ENCODE assay signal across 23 mouse cellular contexts in the genomic region with DNA sequence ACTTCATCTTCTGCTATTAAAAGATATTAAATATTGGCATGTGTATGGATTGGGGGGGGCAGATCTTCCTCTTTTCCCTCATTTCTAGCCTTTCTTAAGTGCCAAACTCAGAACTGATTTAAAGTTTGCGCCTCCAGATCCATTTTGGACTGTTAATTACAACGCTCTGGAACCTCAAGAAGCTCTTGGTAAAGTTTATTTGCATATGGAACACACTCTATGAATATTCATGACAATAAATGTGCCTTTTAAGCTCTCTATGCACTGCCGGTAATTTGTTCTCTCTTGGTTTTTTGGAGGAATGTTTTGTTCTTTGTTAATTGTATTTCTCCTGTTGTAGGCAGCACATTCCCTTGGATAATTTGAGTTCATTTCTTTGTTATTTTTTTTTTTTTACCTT.
DNase-seq lines count a peak whose midpoint lies in the region; ATAC-seq lines count a peak whose summit lies in the region.
"Had no signal": no experiment of that assay in that cellular context is flagged by ENCODE, and none has a peak within 500 bp of the region (broad histone marks: within the 10 kb centered on the region; RNA-seq: fewer than 3 reads in every experiment).

No protein-coding gene starts in this region.

- no peak for ATAC-seq in forebrain, embryonic 14.5 days
- ATAC-seq in forebrain, embryonic 12.5 days (ENCODE audit: low FRiP score), result no peak
- ATAC-seq: activated CD4-positive, CD25-positive, alpha-beta regulatory T cell, adult 4 months; CD4-positive, CD25-positive, alpha-beta regulatory T cell, adult 4 months; forebrain, embryonic 15.5 days; forebrain, postnatal 0 days; Patski had no signal

- no peaks in the 10 kb centered on the region for H3K36me3 ChIP-seq in forebrain, embryonic 14.5 days (ENCODE audit: control insufficient read depth, insufficient read depth, low read length)
- H3K36me3 ChIP-seq in forebrain, embryonic 12.5 days (replicated peaks), result no peaks in the 10 kb centered on the region
- H3K36me3 ChIP-seq: embryonic facial prominence, embryonic 10.5 days; embryonic facial prominence, embryonic 12.5 days; forebrain, embryonic 15.5 days; G1E had no signal

- WGBS in forebrain, embryonic 14.5 days, result 28% methylated on average over 3 of the region's 3 CpGs
- WGBS in forebrain, embryonic 12.5 days, result 60% methylated on average over 3 of the region's 3 CpGs

- DNase-seq in forebrain, embryonic 14.5 days (ENCODE audit: low spot score), result peak; percentile 17
- DNase-seq in brain, adult 2 months (ENCODE audit: low read depth, low spot score), result peak; percentile 35
- DNase-seq in telencephalon, adult 2 months (ENCODE audit: low read depth, low spot score), result peak; percentile 18
- no peak for DNase-seq in urinary bladder, postnatal 36 days (ENCODE audit: low spot score in 2 of 2)
- DNase-seq: adrenal gland, adult 8-10 months; adrenal gland, postnatal 14 days; adrenal gland, postnatal 36 days; B cell, adult 2 months; cerebellum, adult 11-12 months; cerebellum, adult 2 months; cerebellum, adult 9-10 months; cerebellum, postnatal 10 days; cerebellum, postnatal 25 days; forebrain, postnatal 0 days had no signal

- H3K9ac ChIP-seq in forebrain, embryonic 14.5 days (ENCODE audit: low read length), result no peak overlapping the region
- H3K9ac ChIP-seq in forebrain, embryonic 12.5 days, result no peak overlapping the region
- H3K9ac ChIP-seq: embryonic facial prominence, embryonic 12.5 days; forebrain, embryonic 15.5 days; forebrain, postnatal 0 days had no signal

- no peak overlapping the region for H3K4me3 ChIP-seq in forebrain, embryonic 14.5 days (ENCODE audit: low read depth, low read length)
- H3K4me3 ChIP-seq in forebrain, embryonic 12.5 days (replicated peaks), result no peak overlapping the region
- H3K4me3 ChIP-seq: embryonic facial prominence, embryonic 10.5 days; embryonic facial prominence, embryonic 12.5 days; forebrain, embryonic 15.5 days had no signal

- H3K9me3 ChIP-seq in forebrain, embryonic 14.5 days (replicated peaks; ENCODE audit: control insufficient read depth, low read length), result no peaks in the 10 kb centered on the region
- no peaks in the 10 kb centered on the region for H3K9me3 ChIP-seq in forebrain, embryonic 12.5 days
- H3K9me3 ChIP-seq: embryonic facial prominence, embryonic 10.5 days; embryonic facial prominence, embryonic 12.5 days; forebrain, embryonic 15.5 days; G1E had no signal

- no peak overlapping the region for H3K4me2 ChIP-seq in forebrain, embryonic 14.5 days (ENCODE audit: low read length)
- no peak overlapping the region for H3K4me2 ChIP-seq in forebrain, embryonic 12.5 days
- H3K4me2 ChIP-seq: embryonic facial prominence, embryonic 12.5 days; forebrain, embryonic 15.5 days had no signal

- no peaks in the 10 kb centered on the region for H3K4me1 ChIP-seq in forebrain, embryonic 14.5 days (ENCODE audit: control insufficient read depth, insufficient read depth, low read length)
- no peaks in the 10 kb centered on the region; the same call in 1 of the 2 replicates for H3K4me1 ChIP-seq in forebrain, embryonic 12.5 days
- H3K4me1 ChIP-seq: embryonic facial prominence, embryonic 12.5 days had no signal

- no peak overlapping the region for H3K27ac ChIP-seq in forebrain, embryonic 14.5 days (ENCODE audit: low read depth, low read length)
- no peak overlapping the region for H3K27ac ChIP-seq in forebrain, embryonic 12.5 days
- H3K27ac ChIP-seq: embryonic facial prominence, embryonic 10.5 days; embryonic facial prominence, embryonic 12.5 days; forebrain, embryonic 15.5 days had no signal

- H3K27me3 ChIP-seq in forebrain, embryonic 14.5 days (replicated peaks; ENCODE audit: control insufficient read depth, insufficient read depth, low read length), result no peaks in the 10 kb centered on the region
- H3K27me3 ChIP-seq in forebrain, embryonic 12.5 days, result no peaks in the 10 kb centered on the region
- H3K27me3 ChIP-seq: CH12.LX; embryonic facial prominence, embryonic 12.5 days; forebrain, embryonic 15.5 days; Patski had no signal

Comparison
In these comparisons a context has a peak if more than half of its experiments do, and no peak if none do; other contexts are left out.
1. DNase-seq: peak in forebrain, embryonic 14.5 days (single experiment), brain, adult 2 months (single experiment) and telencephalon, adult 2 months (single experiment); none in urinary bladder, postnatal 36 days (0 of 2).